Mouse (Mus musculus): ENCODE results near the gene Abca13. TPM values are rescaled to one million over a fixed set of nuclear protein-coding genes. Genes with fewer than 3 reads are reported as not detected.
"Not testable (repeated sequence)": the region's sequence is repeated elsewhere in the genome, so short reads cannot be mapped to it uniquely, and the experiment has no call there.

Gene Abca13
- polyA plus RNA-seq, 2 experiments, result 0.10 to 0.11 TPM

GRCm38 (mm10) chr11:9317076-9317929 is 125.6 kb downstream of the Abca13 start:
- Histone ChIP-seq H3K4me3 (ENCODE audit: insufficient read depth in 1 of 2, low read depth in 2 of 2, low read length in 2 of 2) (no peak overlapping the region), H3K9me3 (ENCODE audit: control insufficient read depth, low read length) (no peaks in the 10 kb centered on the region), H3K27me3 (ENCODE audit: control insufficient read depth, insufficient read depth, low read length) (no peaks in the 10 kb centered on the region), H3K4me1 (replicated peaks; ENCODE audit: control insufficient read depth in 2 of 2, insufficient read depth in 2 of 2, low read length in 1 of 2) (no peaks in the 10 kb centered on the region), H3K9ac (replicated peaks) (no peak overlapping the region), H3K4me2 (ENCODE audit: low read depth) (no peak overlapping the region), H3K36me3 (replicated peaks; ENCODE audit: control insufficient read depth, insufficient read depth, low read depth) (no peaks in the 10 kb centered on the region), H3K27ac (no peak overlapping the region)
- 22% methylated on average over 6 of the region's 6 CpGs for WGBS (ENCODE audit: insufficient replicate concordance)
- DNase-seq (ENCODE audit: low read depth in 3 of 3, low spot score in 3 of 3) (no peak), ATAC-seq (ENCODE audit: insufficient read depth) (no peak)
- TF ChIP-seq CTCF (IDR thresholded peaks at IDR 0.05; ENCODE audit: low read depth) (peak; percentile 78), EP300 (IDR thresholded peaks at IDR 0.05; ENCODE audit: low read depth) (no peak)

DNA sequence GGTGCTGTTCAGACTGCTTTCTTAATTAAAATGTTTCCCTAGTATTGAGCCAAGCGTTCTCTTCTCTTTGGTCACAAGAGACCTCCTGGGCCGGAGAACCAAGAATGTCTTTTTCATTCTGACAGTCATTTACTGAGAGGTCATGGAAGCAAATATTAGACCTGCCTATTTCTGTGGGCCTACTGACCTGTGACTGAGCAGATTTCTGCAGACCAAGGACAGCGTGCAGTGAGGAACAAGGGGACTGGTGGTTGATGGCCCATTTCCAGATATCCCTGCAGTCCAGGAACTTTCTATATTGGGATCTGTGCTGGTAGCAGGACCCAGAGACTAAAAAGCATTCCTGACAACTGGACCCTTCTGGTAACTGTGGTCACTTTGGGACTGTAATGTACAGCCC is 146.4 kb downstream of the Abca13 start:
- no peak for TF ChIP-seq CTCF (IDR thresholded peaks at IDR 0.05; ENCODE audit: low read depth)
- no peak for TF ChIP-seq EP300 (IDR thresholded peaks at IDR 0.05; ENCODE audit: low read depth)
- Histone ChIP-seq H3K9me3 (ENCODE audit: control insufficient read depth, low read length) (no peaks in the 10 kb centered on the region), H3K27ac (no peak overlapping the region), H3K36me3 (replicated peaks; ENCODE audit: control insufficient read depth, insufficient read depth, low read depth) (no peaks in the 10 kb centered on the region), H3K4me1 (replicated peaks; ENCODE audit: control insufficient read depth in 2 of 2, insufficient read depth in 2 of 2, low read length in 1 of 2) (no peaks in the 10 kb centered on the region), H3K27me3 (ENCODE audit: control insufficient read depth, insufficient read depth, low read length) (no peaks in the 10 kb centered on the region), H3K9ac (replicated peaks) (no peak overlapping the region), H3K4me2 (ENCODE audit: low read depth) (no peak overlapping the region), H3K4me3 (ENCODE audit: insufficient read depth in 1 of 2, low read depth in 2 of 2, low read length in 2 of 2) (no peak overlapping the region)
- ATAC-seq (ENCODE audit: insufficient read depth) (no peak), DNase-seq (ENCODE audit: low read depth in 3 of 3, low spot score in 3 of 3) (no peak)
- WGBS (ENCODE audit: insufficient replicate concordance), result 64% methylated on average over 3 of the region's 3 CpGs

- TF ChIP-seq EP300 (IDR thresholded peaks at IDR 0.05; ENCODE audit: low read depth) (no peak), CTCF (IDR thresholded peaks at IDR 0.05; ENCODE audit: low read depth) (peak; percentile 33; the same call in 1 of the 2 replicates)
- 34% methylated on average over 3 of the region's 3 CpGs for WGBS (ENCODE audit: insufficient replicate concordance)
- no peak overlapping the region for H3K4me2 ChIP-seq (ENCODE audit: low read depth)
- no peaks in the 10 kb centered on the region for H3K9me3 ChIP-seq (ENCODE audit: control insufficient read depth, low read length)
- H3K36me3 ChIP-seq (replicated peaks; ENCODE audit: control insufficient read depth, insufficient read depth, low read depth), result no peaks in the 10 kb centered on the region
- no peak overlapping the region for H3K4me3 ChIP-seq (ENCODE audit: insufficient read depth in 1 of 2, low read depth in 2 of 2, low read length in 2 of 2)
- no peak overlapping the region for H3K27ac ChIP-seq
- DNase-seq (ENCODE audit: low read depth in 3 of 3, low spot score in 3 of 3) (no peak), ATAC-seq (ENCODE audit: insufficient read depth) (no peak)
- H3K4me1 ChIP-seq (replicated peaks; ENCODE audit: control insufficient read depth in 2 of 2, insufficient read depth in 2 of 2, low read length in 1 of 2), result no peaks in the 10 kb centered on the region
- no peak overlapping the region for H3K9ac ChIP-seq (replicated peaks)
- H3K27me3 ChIP-seq (ENCODE audit: control insufficient read depth, insufficient read depth, low read length), result no peaks in the 10 kb centered on the region
Measured at GRCm38 (mm10) chr11:9347724-9348123, 156.0 kb downstream of the Abca13 start.

DNA sequence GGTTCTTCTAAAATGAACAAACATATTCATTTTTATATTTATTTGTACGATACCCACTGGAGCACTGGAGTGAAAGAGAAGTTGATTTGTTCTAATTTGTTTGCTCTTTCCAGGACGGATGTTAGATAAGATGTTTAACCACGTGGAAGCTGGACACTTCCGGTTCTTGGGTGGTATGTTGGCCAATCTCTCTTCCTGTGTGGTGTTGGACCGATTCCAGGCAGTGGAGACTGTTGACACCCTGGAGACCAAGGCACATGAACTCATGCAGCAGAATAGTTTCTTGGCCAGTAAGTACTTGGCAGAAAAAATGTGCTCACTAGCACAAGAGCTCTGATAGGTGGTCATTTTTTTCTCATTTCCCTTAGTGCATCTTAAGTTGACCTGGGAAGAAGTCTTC is 181.4 kb downstream of the Abca13 start:
- H3K9ac ChIP-seq (replicated peaks), result no peak overlapping the region
- 15% methylated on average over 5 of the region's 5 CpGs for WGBS (ENCODE audit: insufficient replicate concordance)
- no peaks in the 10 kb centered on the region for H3K27me3 ChIP-seq (ENCODE audit: control insufficient read depth, insufficient read depth, low read length)
- no peak for TF ChIP-seq CTCF (IDR thresholded peaks at IDR 0.05; ENCODE audit: low read depth)
- H3K9me3 ChIP-seq (ENCODE audit: control insufficient read depth, low read length), result no peaks in the 10 kb centered on the region
- ATAC-seq (ENCODE audit: insufficient read depth), result no peak
- DNase-seq (ENCODE audit: low read depth in 3 of 3, low spot score in 3 of 3), result peak in 1 of 3 experiments; percentile 1
- H3K27ac ChIP-seq, result no peak overlapping the region
- H3K36me3 ChIP-seq (replicated peaks; ENCODE audit: control insufficient read depth, insufficient read depth, low read depth), result no peaks in the 10 kb centered on the region
- H3K4me1 ChIP-seq (replicated peaks; ENCODE audit: control insufficient read depth in 2 of 2, insufficient read depth in 2 of 2, low read length in 1 of 2), result no peaks in the 10 kb centered on the region
- no peak overlapping the region for H3K4me2 ChIP-seq (ENCODE audit: low read depth)
- H3K4me3 ChIP-seq (ENCODE audit: insufficient read depth in 1 of 2, low read depth in 2 of 2, low read length in 2 of 2), result no peak overlapping the region

- not testable (repeated sequence) for H3K4me1 ChIP-seq (replicated peaks; ENCODE audit: control insufficient read depth in 2 of 2, insufficient read depth in 2 of 2, low read length in 1 of 2); DNase-seq (ENCODE audit: low read depth in 3 of 3, low spot score in 3 of 3); H3K9ac ChIP-seq (replicated peaks); H3K4me2 ChIP-seq (ENCODE audit: low read depth); H3K36me3 ChIP-seq (replicated peaks; ENCODE audit: control insufficient read depth, insufficient read depth, low read depth); H3K4me3 ChIP-seq (ENCODE audit: insufficient read depth in 1 of 2, low read depth in 2 of 2, low read length in 2 of 2); H3K9me3 ChIP-seq (ENCODE audit: control insufficient read depth, low read length); ATAC-seq (ENCODE audit: insufficient read depth); H3K27me3 ChIP-seq (ENCODE audit: control insufficient read depth, insufficient read depth, low read length); H3K27ac ChIP-seq
- WGBS (ENCODE audit: insufficient replicate concordance), result 54% methylated on average over 5 of the region's 5 CpGs
Measured at GRCm38 (mm10) chr11:9374426-9374825, 182.7 kb downstream of the Abca13 start.

Measured in liver, embryonic 14.5 days (tissue).